Comparison of ENCODE assay signal across 13 mouse cellular contexts in genomic region chr10:83612648-83613215, GRCm38 (mm10).
"Had no signal": no experiment of that assay in that cellular context is flagged by ENCODE, and none has a peak within 500 bp of the region (broad histone marks: within the 10 kb centered on the region; RNA-seq: fewer than 3 reads in every experiment).

No protein-coding gene starts in this region.

- ATAC-seq: midbrain, embryonic 13.5 days; midbrain, embryonic 15.5 days had no signal

- H3K27me3 ChIP-seq: midbrain, embryonic 13.5 days; midbrain, embryonic 15.5 days; neural tube, embryonic 12.5 days had no signal

- DNase-seq: lung, adult 18-20 months; lung, embryonic 14.5 days; lung, postnatal 10 days; lung, postnatal 4 days; right cerebral cortex, postnatal 25 days; right cerebral cortex, postnatal 4 days; spleen, adult 18-20 months; thymus, adult 18-20 months; thymus, postnatal 14 days; thymus, postnatal 36 days had no signal
